Mouse (Mus musculus) ES-E14 (cell line): ENCODE data around the gene Slmap. TPM values are rescaled to one million over a fixed set of nuclear protein-coding genes. Genes with fewer than 3 reads are reported as not detected.

Experiments
- DNase-seq: peaks from one replicate; pipeline ENCODE4 v3.0.0-alpha.2; 2013; ENCODE audit warnings: low read depth, low spot score
- H3K27ac ChIP-seq: 2 replicates; pipeline ENCODE4 v1.5.1; 2012; ENCODE audit warnings: low read depth, mild to moderate bottlenecking, low read length, moderate library complexity, mixed read lengths; ENCODE audit not compliant: poor library complexity, insufficient read depth, severe bottlenecking
- H3K36me3 ChIP-seq: 2 replicates; pipeline ENCODE4 v1.6.1; 2012; ENCODE audit warnings: mild to moderate bottlenecking, low read length, moderate library complexity, mixed read lengths; ENCODE audit not compliant: control insufficient read depth, poor library complexity, insufficient read depth, severe bottlenecking
- H3K4me1 ChIP-seq, 2 experiments: fragments of 150-350 bp in 1 of 2; sonication (generic) in 1 of 2; 2 replicates each; pipeline ENCODE4 v1.6.1; 2012; ENCODE audit warnings: low read length in 2 of 2, mild to moderate bottlenecking in 1 of 2, mixed read lengths in 1 of 2; ENCODE audit not compliant: control insufficient read depth in 2 of 2, insufficient read depth in 2 of 2, poor library complexity in 1 of 2
- H3K4me3 ChIP-seq, 2 experiments: fragments of 150-350 bp in 1 of 2; sonication (generic) in 1 of 2; 2 replicates each; pipeline ENCODE4 v1.5.1; 2012; ENCODE audit warnings: low read length in 2 of 2, low read depth in 1 of 2, mild to moderate bottlenecking in 1 of 2, mixed read lengths in 1 of 2; ENCODE audit not compliant: insufficient read depth in 1 of 2, poor library complexity in 1 of 2, severe bottlenecking in 1 of 2
- H3K9ac ChIP-seq: 2 replicates; pipeline ENCODE4 v1.6.1; 2012; ENCODE audit warnings: low read depth, mild to moderate bottlenecking, low read length, mixed read lengths; ENCODE audit not compliant: poor library complexity, insufficient read depth, severe bottlenecking
- H3K9me3 ChIP-seq: fragments of 150-350 bp; sonication (generic); 2 replicates; pipeline ENCODE4 v1.6.1; 2012; ENCODE audit warnings: low read depth, mild to moderate bottlenecking, low read length; ENCODE audit not compliant: control insufficient read depth, insufficient read depth
- CHD2 ChIP-seq: IDR thresholded peaks from 2 replicates; pipeline ENCODE4 v1.6.1; 2014; ENCODE audit warnings: mild to moderate bottlenecking, low read depth, low read length, inconsistent platforms
- ZC3H11A ChIP-seq: IDR thresholded peaks from 2 replicates; pipeline ENCODE4 v1.6.1; 2012; ENCODE audit warnings: low read depth, mild to moderate bottlenecking, inconsistent platforms, low read length, borderline replicate concordance
- ZNF384 ChIP-seq: IDR thresholded peaks from 2 replicates; pipeline ENCODE4 v1.6.1; 2012; ENCODE audit warnings: low read depth, low read length, inconsistent platforms
- in situ Hi-C, 2 experiments: fragments of 600-800 bp; cut with MboI; formaldehyde crosslinking; loops; one replicate each; pipeline ENCODE4 v1.15.1; 2025; ENCODE audit warnings: low sequenced_read_pairs in 2 of 2, inconsistent platforms in 1 of 2; ENCODE audit not compliant: unreplicated experiment in 2 of 2
- total RNA-seq: library from RNA; depleted of rRNA; stranded (reverse); fragments of 300-350 nt; gene quantifications from 2 replicates; pipeline ENCODE4 v1.2.3, GENCODE M21; 2012; rRNA removed

The Slmap gene
- total RNA-seq, 1 experiment: 45.2 TPM

DNA sequence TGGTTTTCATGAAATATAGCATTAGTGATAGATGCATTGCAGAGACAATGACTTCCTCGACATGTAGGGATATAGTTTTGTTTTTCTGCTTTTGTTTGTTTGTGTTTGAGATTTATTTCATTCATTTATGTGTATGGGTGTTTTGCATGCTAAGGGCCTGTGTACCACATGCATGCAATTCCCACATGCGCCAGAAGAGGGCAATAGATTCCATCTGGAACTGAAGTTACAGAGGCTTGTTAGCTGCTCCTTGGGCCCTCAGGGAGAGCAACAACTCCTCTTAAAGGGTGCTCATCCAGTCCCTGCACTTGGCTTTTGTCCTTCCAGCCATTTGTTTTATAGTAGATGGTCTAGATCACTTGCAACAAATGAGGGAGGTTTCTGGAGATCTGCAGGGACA is 158.1 kb downstream of the Slmap start:
- H3K9ac ChIP-seq: no peak overlapping the region
- in situ Hi-C loops: no loop called here
- no peaks in the 10 kb centered on the region for H3K36me3 ChIP-seq
- H3K9me3 ChIP-seq: no peaks in the 10 kb centered on the region
- H3K4me1 ChIP-seq: peaks cover 0 to 10% of the 10 kb centered on the region in 2 experiments; a peak in 1 of 4 replicates
- TF ChIP-seq ZC3H11A (peak; percentile 87), CHD2 (no peak), ZNF384 (no peak)
- DNase-seq: peak; percentile 70
- H3K4me3 ChIP-seq: no peak overlapping the region
- H3K27ac ChIP-seq: no peak overlapping the region

Other genes with a start within 250 kb of the Slmap start
- 19.9 and 22.4 TPM in 2 replicates for gene Dennd6a, start 38.9 kb upstream of the Slmap start, total RNA-seq
- 51.1 and 80.5 TPM in 2 replicates for gene Arf4, start 103.1 kb upstream of the Slmap start, total RNA-seq
- gene Pde12, start 135.0 kb upstream of the Slmap start, total RNA-seq: 9.8 and 12.0 TPM in 2 replicates
- 0.11 and 0.13 TPM in 2 replicates for gene Dnah12, start 158.3 kb upstream of the Slmap start, total RNA-seq